Mouse (Mus musculus) MEL (cell line): Measurements from ENCODE around the gene Smtnl2. TPM values are rescaled to one million over a fixed set of nuclear protein-coding genes. Genes with fewer than 3 reads are reported as not detected.

Source experiments
- DNase-seq: peaks from one replicate; pipeline ENCODE4 v3.0.0; 2011; ENCODE audit warnings: low read depth, low spot score
- H3K27ac ChIP-seq: 2 replicates; pipeline ENCODE4 v1.5.1; 2012; ENCODE audit warnings: low read depth, mild to moderate bottlenecking, control low read depth, low read length, moderate library complexity; ENCODE audit not compliant: control insufficient read depth
- H3K27me3 ChIP-seq, 2 experiments: fragments of 150-350 bp in 1 of 2; sonication (generic) in 1 of 2; 2 replicates each; pipeline ENCODE4 v1.6.1; 2012; ENCODE audit warnings: low read length in 2 of 2, mild to moderate bottlenecking in 2 of 2, improper control_type of control experiment in 1 of 2, moderate library complexity in 1 of 2; ENCODE audit not compliant: insufficient read depth in 2 of 2, control insufficient read depth in 1 of 2
- H3K36me3 ChIP-seq, 2 experiments: 2 replicates each; pipeline ENCODE4 v1.6.1; 2012 to 2014; ENCODE audit warnings: low read length in 2 of 2, improper control_type of control experiment in 1 of 2, inconsistent platforms in 1 of 2, mild to moderate bottlenecking in 1 of 2; ENCODE audit not compliant: insufficient read depth in 2 of 2, control insufficient read depth in 1 of 2
- H3K4me1 ChIP-seq, 2 experiments: fragments of 150-350 bp in 1 of 2; sonication (generic) in 1 of 2; 2 replicates each; pipeline ENCODE4 v1.6.1; 2012; ENCODE audit warnings: low read length in 2 of 2, improper control_type of control experiment in 1 of 2, mild to moderate bottlenecking in 1 of 2; ENCODE audit not compliant: insufficient read depth in 2 of 2, control insufficient read depth in 1 of 2
- H3K4me3 ChIP-seq, 2 experiments: fragments of 150-350 bp in 1 of 2; sonication (generic) in 1 of 2; 2 replicates each; pipeline ENCODE4 v1.5.1; 2012; ENCODE audit warnings: low read depth in 2 of 2, low read length in 2 of 2, mild to moderate bottlenecking in 2 of 2, moderate library complexity in 2 of 2, control low read depth in 1 of 2, improper control_type of control experiment in 1 of 2; ENCODE audit not compliant: control insufficient read depth in 1 of 2, insufficient read depth in 1 of 2
- H3K79me2 ChIP-seq: 2 replicates; pipeline ENCODE4 v1.6.1; 2012; ENCODE audit warnings: mild to moderate bottlenecking, low read length, moderate library complexity; ENCODE audit not compliant: control insufficient read depth, poor library complexity, insufficient read depth
- H3K9ac ChIP-seq: 2 replicates; pipeline ENCODE4 v1.6.1; 2012; ENCODE audit warnings: low read depth, mild to moderate bottlenecking, control low read depth, low read length, moderate library complexity; ENCODE audit not compliant: control insufficient read depth, poor library complexity, severe bottlenecking
- H3K9me3 ChIP-seq: fragments of 150-350 bp; sonication (generic); replicated peaks from 2 replicates; pipeline ENCODE4 v1.6.1; 2012; ENCODE audit warnings: mild to moderate bottlenecking, low read length, improper control_type of control experiment, moderate library complexity; ENCODE audit not compliant: insufficient read depth
- BHLHE40 ChIP-seq: IDR thresholded peaks from 2 replicates; pipeline ENCODE4 v1.6.1; 2012; ENCODE audit warnings: low read depth, mild to moderate bottlenecking, inconsistent platforms, low read length, improper control_type of control experiment, borderline replicate concordance
- CHD1 ChIP-seq: IDR thresholded peaks from 2 replicates; pipeline ENCODE4 v1.6.1; 2012; ENCODE audit warnings: low read depth, mild to moderate bottlenecking, inconsistent platforms, low read length, improper control_type of control experiment
- EP300 ChIP-seq, 2 experiments: IDR thresholded peaks; 2 replicates each; pipeline ENCODE4 v1.6.1; 2011; ENCODE audit warnings: improper control_type of control experiment in 2 of 2, low read length in 2 of 2, low read depth in 1 of 2, mild to moderate bottlenecking in 1 of 2
- ETS1 ChIP-seq: IDR thresholded peaks from 2 replicates; pipeline ENCODE4 v1.6.1; 2012; ENCODE audit warnings: low read depth, mild to moderate bottlenecking, inconsistent platforms, low read length, improper control_type of control experiment, moderate library complexity
- GATA1 ChIP-seq: IDR thresholded peaks from 2 replicates; pipeline ENCODE4 v1.6.1; 2011; ENCODE audit warnings: low read depth, low read length, improper control_type of control experiment
- JUND ChIP-seq: IDR thresholded peaks from 2 replicates; pipeline ENCODE4 v1.6.1; 2011; ENCODE audit warnings: low read depth, mild to moderate bottlenecking, improper control_type of control experiment, low read length
- KAT2A ChIP-seq: conservative IDR thresholded peaks from 2 replicates; pipeline ENCODE4 v1.6.1; 2012; ENCODE audit warnings: low read depth, low read length, improper control_type of control experiment, inconsistent platforms
- MAX ChIP-seq: IDR thresholded peaks from 2 replicates; pipeline ENCODE4 v1.6.1; 2011; ENCODE audit warnings: low read length, improper control_type of control experiment
- MEF2A ChIP-seq: IDR thresholded peaks from 2 replicates; pipeline ENCODE4 v1.6.1; 2014; ENCODE audit warnings: low read depth, mild to moderate bottlenecking, inconsistent platforms, low read length, improper control_type of control experiment; ENCODE audit not compliant: poor library complexity, insufficient replicate concordance, severe bottlenecking; ENCODE audit errors: extremely low read depth
- MXI1 ChIP-seq: IDR thresholded peaks from 2 replicates; pipeline ENCODE4 v1.6.1; 2011; ENCODE audit warnings: mild to moderate bottlenecking, low read depth, low read length, improper control_type of control experiment
- MYB ChIP-seq: IDR thresholded peaks from 2 replicates; pipeline ENCODE4 v1.6.1; 2011; ENCODE audit warnings: mild to moderate bottlenecking, low read depth, low read length, improper control_type of control experiment
- MYC ChIP-seq: IDR thresholded peaks from 2 replicates; pipeline ENCODE4 v1.6.1; 2011; ENCODE audit warnings: low read depth, mild to moderate bottlenecking, low read length, improper control_type of control experiment, moderate library complexity
- NELFE ChIP-seq: IDR thresholded peaks from 2 replicates; pipeline ENCODE4 v1.6.1; 2011; ENCODE audit warnings: low read depth, low read length, improper control_type of control experiment
- NRF1 ChIP-seq: IDR thresholded peaks from 2 replicates; pipeline ENCODE4 v1.6.1; 2014; ENCODE audit warnings: low read depth, mild to moderate bottlenecking, inconsistent platforms, low read length, improper control_type of control experiment, moderate library complexity; ENCODE audit not compliant: poor library complexity, insufficient read depth, severe bottlenecking
- POLR2A ChIP-seq, 2 experiments: IDR thresholded peaks; 2 replicates each; pipeline ENCODE4 v1.6.1; 2011 to 2012; ENCODE audit warnings: low read length in 2 of 2, mild to moderate bottlenecking in 2 of 2, control low read depth in 1 of 2, improper control_type of control experiment in 1 of 2, low read depth in 1 of 2, moderate library complexity in 1 of 2; ENCODE audit not compliant: control insufficient read depth in 1 of 2, insufficient read depth in 1 of 2, poor library complexity in 1 of 2
- POLR2AphosphoS2 ChIP-seq: IDR thresholded peaks from 2 replicates; pipeline ENCODE4 v1.6.1; 2011; ENCODE audit warnings: low read length, improper control_type of control experiment
- POLR2AphosphoS5 ChIP-seq: IDR thresholded peaks from 2 replicates; pipeline ENCODE4 v1.6.1; 2012; ENCODE audit warnings: low read depth, borderline replicate concordance, mild to moderate bottlenecking, inconsistent platforms, low read length, moderate library complexity, mixed read lengths
- RCOR1 ChIP-seq: IDR thresholded peaks from 2 replicates; pipeline ENCODE4 v1.6.1; 2012; ENCODE audit warnings: low read depth, mild to moderate bottlenecking, inconsistent platforms, low read length, improper control_type of control experiment
- SIN3A ChIP-seq: IDR thresholded peaks from 2 replicates; pipeline ENCODE4 v1.6.1; 2012; ENCODE audit warnings: low read length, improper control_type of control experiment, inconsistent platforms
- TAL1 ChIP-seq: IDR thresholded peaks from 2 replicates; pipeline ENCODE4 v1.6.1; 2012; ENCODE audit warnings: mild to moderate bottlenecking, inconsistent platforms, low read length, moderate library complexity, mixed read lengths
- TBP ChIP-seq: IDR thresholded peaks from 2 replicates; pipeline ENCODE4 v1.8.0; 2011; ENCODE audit warnings: low read depth, low read length, improper control_type of control experiment
- TCF12 ChIP-seq: IDR thresholded peaks from 2 replicates; pipeline ENCODE4 v1.6.1; 2014; ENCODE audit warnings: low read depth, mild to moderate bottlenecking, inconsistent platforms, low read length, improper control_type of control experiment, moderate library complexity
- UBTF ChIP-seq: IDR thresholded peaks from 2 replicates; pipeline ENCODE4 v1.6.1; 2012; ENCODE audit warnings: low read depth, mild to moderate bottlenecking, inconsistent platforms, low read length, improper control_type of control experiment, moderate library complexity, borderline replicate concordance; ENCODE audit not compliant: insufficient read depth
- ZC3H11A ChIP-seq: IDR thresholded peaks from 2 replicates; pipeline ENCODE4 v1.6.1; 2012; ENCODE audit warnings: low read depth, mild to moderate bottlenecking, inconsistent platforms, low read length, improper control_type of control experiment
- ZNF384 ChIP-seq: IDR thresholded peaks from 2 replicates; pipeline ENCODE4 v1.6.1; 2012; ENCODE audit warnings: low read depth, mild to moderate bottlenecking, inconsistent platforms, low read length, improper control_type of control experiment
- polyA plus RNA-seq, 2 experiments: library from polyadenylated mRNA; stranded (reverse) in 1 of 2; unstranded in 1 of 2; fragments of >175 nt in 1 of 2; fragments of >200 nt in 1 of 2; gene quantifications; 2 replicates each; pipeline versions ENCODE4 v1.2.1 to v1.2.4; 2012; ENCODE audit warnings: low replicate concordance in 2 of 2, low read depth in 1 of 2; ENCODE audit not compliant: insufficient read length in 2 of 2, insufficient read depth in 1 of 2, missing spikeins in 1 of 2
- total RNA-seq: library from RNA; depleted of rRNA; stranded (reverse); fragments of 300-350 nt; gene quantifications from 2 replicates; pipeline ENCODE4 v1.2.3, GENCODE M21; 2012

Gene Smtnl2
- total and polyA plus RNA-seq, 3 experiments: 10.2 to 10.9 TPM; not detected in 1

GRCm38 (mm10) chr11:72393243-72393642 lies 18.3 kb downstream of the Smtnl2 start:
- Histone ChIP-seq H3K27ac (no peak overlapping the region), H3K4me1 (peaks cover 12 to 37% of the 10 kb centered on the region in 2 experiments), H3K9me3 (no peaks in the 10 kb centered on the region)
- DNase-seq: peak; percentile 79
- TF ChIP-seq ETS1 (peak; percentile 86), MEF2A (no peak), KAT2A (no peak), MYC (peak; percentile 78), UBTF (no peak), TBP (no peak), BHLHE40 (peak; percentile 85), NELFE (no peak), POLR2AphosphoS5 (no peak), JUND (no peak), CHD1 (no peak), POLR2AphosphoS2 (no peak), MXI1 (peak; percentile 82), EP300 (IDR thresholded peaks at IDR 0.05; ENCODE audit: low read depth in 1 of 2, low read length in 2 of 2) (peak; percentile 77 to 92), MYB (no peak), TAL1 (peak; percentile 60), SIN3A (peak; percentile 67), GATA1 (peak; percentile 94), TCF12 (peak; percentile 79; the same call in 1 of the 2 replicates), ZNF384 (no peak), ZC3H11A (no peak), NRF1 (no peak), POLR2A (IDR thresholded peaks at IDR 0.05; ENCODE audit: control insufficient read depth in 1 of 2, insufficient read depth in 1 of 2, low read depth in 1 of 2, low read length in 2 of 2, poor library complexity in 1 of 2) (no peak), MAX (peak; percentile 77), RCOR1 (peak; percentile 66)
- TF ChIP-seq, all 39 proteins: peak for 11
- H3K27me3 ChIP-seq: no peaks in the 10 kb centered on the region
- H3K4me3 ChIP-seq: no peak overlapping the region
- H3K79me2 ChIP-seq: no peaks in the 10 kb centered on the region
- no peak overlapping the region for H3K9ac ChIP-seq
- H3K36me3 ChIP-seq: peaks cover 0 to 17% of the 10 kb centered on the region in 2 experiments; a peak in 2 of 4 replicates
